8 mouse cellular contexts compared by ENCODE assay signal in the genomic region with DNA sequence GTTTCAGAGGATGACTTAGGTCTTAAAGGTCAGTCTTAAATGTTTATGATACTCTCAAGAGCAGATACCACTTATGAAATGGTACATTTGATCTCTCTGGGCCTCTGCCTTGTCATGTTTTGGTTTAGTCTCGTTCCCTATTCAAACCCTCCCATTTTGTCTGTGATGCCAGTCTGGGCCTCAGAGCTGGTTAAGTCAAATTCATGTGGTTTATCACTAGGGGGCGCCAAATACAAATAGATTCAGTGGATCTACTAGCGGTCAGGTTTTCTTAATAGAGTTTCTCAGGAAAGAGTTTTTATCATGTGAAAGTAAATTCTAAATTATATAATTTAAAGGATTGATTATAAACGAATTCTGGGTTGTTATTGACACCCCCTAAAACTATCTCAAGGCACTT.
DNase-seq lines count a peak whose midpoint lies in the region; ATAC-seq and TF ChIP-seq lines count a peak whose summit lies in the region.

No protein-coding gene starts in this region.

- TF ChIP-seq CTCF in E14TG2a.4 (conservative IDR thresholded peaks at IDR 0.05; ENCODE audit: low read length): peak; percentile 50

- no peaks in the 10 kb centered on the region for H3K36me3 ChIP-seq in limb, embryonic 11.5 days (ENCODE audit: control insufficient read depth, insufficient read depth, low read length)
- no peaks in the 10 kb centered on the region for H3K36me3 ChIP-seq in limb, embryonic 10.5 days
- H3K36me3 ChIP-seq in E14TG2a.4 (ENCODE audit: insufficient read depth, low read length): no peaks in the 10 kb centered on the region
- H3K36me3 ChIP-seq in kidney, embryonic 16.5 days (ENCODE audit: insufficient read depth, low read length): no peaks in the 10 kb centered on the region

- H3K27me3 ChIP-seq in limb, embryonic 11.5 days (ENCODE audit: control insufficient read depth, insufficient read depth, low read length): no peaks in the 10 kb centered on the region
- no peaks in the 10 kb centered on the region for H3K27me3 ChIP-seq in limb, embryonic 10.5 days (ENCODE audit: low read depth, poor library complexity, severe bottlenecking)
- no peaks in the 10 kb centered on the region for H3K27me3 ChIP-seq in E14TG2a.4 (ENCODE audit: insufficient read depth, low read length)
- no peaks in the 10 kb centered on the region for H3K27me3 ChIP-seq in kidney, embryonic 16.5 days (ENCODE audit: insufficient read depth, low read length)

- ATAC-seq in limb, embryonic 11.5 days (ENCODE audit: insufficient number of reproducible peaks, low FRiP score, low TSS enrichment, low read depth): no peak
- peak; percentile 77 for ATAC-seq in erythroblast, adult 5-6 weeks (replicated peaks; ENCODE audit: low FRiP score, poor library complexity, severe bottlenecking)
- peak; percentile 59; the same call in 1 of the 2 replicates for ATAC-seq in kidney, embryonic 16.5 days (ENCODE audit: low FRiP score, low TSS enrichment)

- H3K9ac ChIP-seq in limb, embryonic 11.5 days (ENCODE audit: low read length): no peak overlapping the region
- H3K9ac ChIP-seq in kidney, embryonic 16.5 days (replicated peaks; ENCODE audit: low read length): no peak overlapping the region

- WGBS in limb, embryonic 11.5 days: 5% methylated on average over 4 of the region's 4 CpGs
- 5% methylated on average over 4 of the region's 4 CpGs for WGBS in limb, embryonic 10.5 days
- 2% methylated on average over 4 of the region's 4 CpGs for WGBS in kidney, embryonic 16.5 days

- no peak overlapping the region for H3K4me2 ChIP-seq in limb, embryonic 11.5 days (ENCODE audit: low read depth, severe bottlenecking)
- H3K4me2 ChIP-seq in kidney, embryonic 16.5 days (replicated peaks; ENCODE audit: low read depth, low read length): no peak overlapping the region

- no peaks in the 10 kb centered on the region for H3K9me3 ChIP-seq in limb, embryonic 11.5 days (ENCODE audit: control insufficient read depth, low read length)
- no peaks in the 10 kb centered on the region for H3K9me3 ChIP-seq in limb, embryonic 10.5 days (replicated peaks)
- H3K9me3 ChIP-seq in E14TG2a.4 (ENCODE audit: low read length): peaks cover 9% of the 10 kb centered on the region; the same call in 1 of the 2 replicates
- H3K9me3 ChIP-seq in kidney, embryonic 16.5 days (ENCODE audit: low read length): no peaks in the 10 kb centered on the region

- H3K4me1 ChIP-seq in limb, embryonic 11.5 days (ENCODE audit: control insufficient read depth, insufficient read depth, low read length): peaks cover 2% of the 10 kb centered on the region; the same call in 1 of the 2 replicates
- peaks cover 14% of the 10 kb centered on the region for H3K4me1 ChIP-seq in limb, embryonic 10.5 days
- peaks cover 42% of the 10 kb centered on the region for H3K4me1 ChIP-seq in E14TG2a.4 (replicated peaks; ENCODE audit: low read depth, low read length)
- H3K4me1 ChIP-seq in kidney, embryonic 16.5 days (ENCODE audit: insufficient read depth, low read length): peaks cover 6% of the 10 kb centered on the region

- H3K27ac ChIP-seq in limb, embryonic 11.5 days (replicated peaks; ENCODE audit: low read depth, low read length): no peak overlapping the region
- H3K27ac ChIP-seq in limb, embryonic 10.5 days: no peak overlapping the region
- no peak overlapping the region for H3K27ac ChIP-seq in kidney, embryonic 16.5 days (ENCODE audit: low read length)

- DNase-seq in limb, embryonic 11.5 days (ENCODE audit: low spot score): peak; percentile 52
- DNase-seq in limb, embryonic 10.5 days (ENCODE audit: low spot score): no peak
- peak; percentile 67 for DNase-seq in adrenal gland, postnatal 10 days
- peak; percentile 81 for DNase-seq in lung, postnatal 25 days (ENCODE audit: low spot score)
- DNase-seq in gastrocnemius, postnatal 4 days (ENCODE audit: low spot score in 2 of 2): no peak

- no peak overlapping the region for H3K4me3 ChIP-seq in limb, embryonic 11.5 days (ENCODE audit: low read depth, low read length)
- no peak overlapping the region for H3K4me3 ChIP-seq in limb, embryonic 10.5 days
- no peak overlapping the region for H3K4me3 ChIP-seq in E14TG2a.4 (replicated peaks; ENCODE audit: low read length)
- no peak overlapping the region for H3K4me3 ChIP-seq in kidney, embryonic 16.5 days (ENCODE audit: low read length)

Comparison
In these comparisons a context has a peak if more than half of its experiments do, and no peak if none do; other contexts are left out.
1. DNase-seq: peak in limb, embryonic 11.5 days (single experiment), adrenal gland, postnatal 10 days (single experiment) and lung, postnatal 25 days (single experiment); none in limb, embryonic 10.5 days (single experiment) and gastrocnemius, postnatal 4 days (0 of 2).